In genomic region chr13:37483010-37483855, GRCm38 (mm10) we compare ENCODE assay signal across 8 mouse cellular contexts.
A peak's percentile ranks its signal among the peaks of the same experiment; 100 is the strongest.
DNase-seq lines count a peak whose midpoint lies in the region; ATAC-seq and TF ChIP-seq lines count a peak whose summit lies in the region.

No protein-coding gene starts in this region.

- 0 out of 2 replicates have a peak overlapping the region, but pooled peaks have one; percentile 1 for H3K4me3 ChIP-seq in ES-Bruce4 (ENCODE audit: low read depth, low read length)
- H3K4me3 ChIP-seq in bone marrow, adult 2 months (replicated peaks; ENCODE audit: control insufficient read depth, low read depth, low read length) = peak overlapping the region; percentile 48
- H3K4me3 ChIP-seq in forebrain, embryonic 11.5 days (ENCODE audit: low read depth, low read length) = no peak overlapping the region

- ATAC-seq in forebrain, embryonic 11.5 days (replicated peaks; ENCODE audit: low FRiP score) = peak; percentile 51
- no peak for ATAC-seq in CD4-positive, CD25-positive, alpha-beta regulatory T cell, adult 4 months

- peak overlapping the region; percentile 37 for H3K4me2 ChIP-seq in forebrain, embryonic 11.5 days (ENCODE audit: low read depth, low read length, severe bottlenecking)

- intact Hi-C loops in heart, postnatal 14 days (cut with DNase I) = loop anchor here (5.0 kb wide), 1 partner anchor 59 kb away; no protein-coding TSS in a partner anchor

- WGBS in bone marrow, adult 2 months = 3% methylated on average over 19 of the region's 19 CpGs
- WGBS in forebrain, embryonic 11.5 days = 12% methylated on average over 19 of the region's 19 CpGs

- no peaks in the 10 kb centered on the region for H3K36me3 ChIP-seq in ES-Bruce4 (ENCODE audit: control insufficient read depth, insufficient read depth, low read length, poor library complexity, severe bottlenecking)
- no peaks in the 10 kb centered on the region for H3K36me3 ChIP-seq in forebrain, embryonic 11.5 days (ENCODE audit: control insufficient read depth, insufficient read depth, low read length)

- DNase-seq in forebrain, embryonic 11.5 days (ENCODE audit: low spot score) = peak; percentile 65
- DNase-seq in heart, postnatal 14 days = peak; percentile 60 to 65
- DNase-seq in kidney, postnatal 36 days = peak; percentile 61 to 73
- peak; percentile 75 to 87 for DNase-seq in lung, postnatal 4 days
- DNase-seq in retina, postnatal 1 day = peak; percentile 89

- TF ChIP-seq POLR2A in ES-Bruce4 (IDR thresholded peaks at IDR 0.05; ENCODE audit: insufficient read depth, low read length) = no peak
- TF ChIP-seq POLR2A in bone marrow, adult 2 months (IDR thresholded peaks at IDR 0.05; ENCODE audit: borderline replicate concordance, control insufficient read depth, low read depth, low read length) = no peak

- no peak overlapping the region for H3K9ac ChIP-seq in ES-Bruce4 (ENCODE audit: low read depth, poor library complexity, severe bottlenecking)
- peak overlapping the region; percentile 44 for H3K9ac ChIP-seq in forebrain, embryonic 11.5 days (ENCODE audit: low read length)

- peaks cover 4% of the 10 kb centered on the region for H3K4me1 ChIP-seq in ES-Bruce4 (ENCODE audit: control insufficient read depth, insufficient read depth, low read length)
- peaks cover 3% of the 10 kb centered on the region for H3K4me1 ChIP-seq in bone marrow, adult 2 months (ENCODE audit: control insufficient read depth, insufficient read depth, low read length)
- H3K4me1 ChIP-seq in forebrain, embryonic 11.5 days (replicated peaks; ENCODE audit: control insufficient read depth, insufficient read depth, low read length) = peaks cover 5% of the 10 kb centered on the region

- no peaks in the 10 kb centered on the region for H3K9me3 ChIP-seq in ES-Bruce4 (replicated peaks; ENCODE audit: control insufficient read depth, insufficient read depth, low read length, poor library complexity, severe bottlenecking)
- no peaks in the 10 kb centered on the region for H3K9me3 ChIP-seq in forebrain, embryonic 11.5 days (ENCODE audit: control insufficient read depth, low read length)

- no peak for TF ChIP-seq EP300 in ES-Bruce4 (IDR thresholded peaks at IDR 0.05; ENCODE audit: insufficient read depth, low read depth, low read length)

- H3K27me3 ChIP-seq in ES-Bruce4 (ENCODE audit: control insufficient read depth, insufficient read depth, low read length, poor library complexity, severe bottlenecking) = no peaks in the 10 kb centered on the region
- no peaks in the 10 kb centered on the region for H3K27me3 ChIP-seq in forebrain, embryonic 11.5 days (ENCODE audit: control insufficient read depth, insufficient read depth, low read length)

- TF ChIP-seq CTCF in ES-Bruce4 (IDR thresholded peaks at IDR 0.05; ENCODE audit: low read depth, low read length) = no peak
- TF ChIP-seq CTCF in bone marrow, adult 2 months (IDR thresholded peaks at IDR 0.05; ENCODE audit: control insufficient read depth, insufficient read depth, low read length) = no peak

- H3K27ac ChIP-seq in ES-Bruce4 (ENCODE audit: insufficient read depth, low read length) = no peak overlapping the region
- peak overlapping the region; percentile 91 for H3K27ac ChIP-seq in bone marrow, adult 2 months (ENCODE audit: control insufficient read depth, insufficient read depth, low read depth, low read length, poor library complexity)
- H3K27ac ChIP-seq in forebrain, embryonic 11.5 days (ENCODE audit: low read depth, low read length) = no peak overlapping the region
